Mouse (Mus musculus) spleen, postnatal 14 days (tissue): ENCODE measurements around the gene Akap17b.

ENCODE experiments used
- DNase-seq, 2 experiments: peaks; one replicate each; pipeline ENCODE4 v3.0.0; 2021 to 2022; ENCODE audit warnings: low spot score in 2 of 2

Akap17b gene

DNA sequence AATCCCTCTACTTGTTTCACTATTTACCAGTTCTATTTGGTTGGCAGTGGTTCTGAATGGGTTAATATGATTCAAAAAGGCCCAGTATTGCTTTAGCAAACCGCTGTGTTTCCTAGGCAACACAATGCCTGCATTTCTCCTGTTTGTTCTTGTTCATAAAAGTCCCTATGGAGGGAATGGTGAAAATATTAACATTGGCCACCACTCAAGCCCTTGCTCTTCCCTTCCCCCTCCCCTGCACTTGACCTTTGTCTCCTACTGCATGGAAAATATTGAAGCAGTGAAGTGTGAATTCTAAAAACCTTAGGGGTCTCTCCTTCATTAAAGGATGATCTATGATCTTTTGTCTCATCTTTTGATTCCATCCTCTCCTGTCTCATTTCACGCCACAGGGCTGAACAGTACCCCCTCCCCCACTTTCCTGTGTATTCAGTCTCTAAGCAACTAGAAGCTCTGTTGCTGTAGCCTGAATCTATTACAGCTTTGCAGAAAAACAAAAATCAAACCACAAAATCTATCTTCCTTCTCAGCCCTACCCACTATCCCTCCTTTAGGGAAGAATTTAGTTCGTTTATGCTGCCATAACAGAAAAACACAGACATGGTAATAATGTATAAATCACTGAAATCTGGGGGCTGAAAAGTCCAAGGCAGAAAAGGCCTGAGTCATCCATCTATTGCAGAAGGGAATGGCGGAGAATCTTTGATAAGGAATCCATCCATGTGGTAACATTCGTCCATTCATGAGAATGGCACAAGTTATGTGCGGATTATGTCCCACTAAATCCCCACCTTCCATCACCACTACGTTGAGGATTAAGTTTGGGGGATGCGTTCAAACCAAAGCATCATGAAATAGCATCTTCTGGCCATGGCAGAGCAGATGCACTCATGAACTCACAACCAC lies 57.6 kb downstream of the Akap17b start:
- no peak for DNase-seq

DNA sequence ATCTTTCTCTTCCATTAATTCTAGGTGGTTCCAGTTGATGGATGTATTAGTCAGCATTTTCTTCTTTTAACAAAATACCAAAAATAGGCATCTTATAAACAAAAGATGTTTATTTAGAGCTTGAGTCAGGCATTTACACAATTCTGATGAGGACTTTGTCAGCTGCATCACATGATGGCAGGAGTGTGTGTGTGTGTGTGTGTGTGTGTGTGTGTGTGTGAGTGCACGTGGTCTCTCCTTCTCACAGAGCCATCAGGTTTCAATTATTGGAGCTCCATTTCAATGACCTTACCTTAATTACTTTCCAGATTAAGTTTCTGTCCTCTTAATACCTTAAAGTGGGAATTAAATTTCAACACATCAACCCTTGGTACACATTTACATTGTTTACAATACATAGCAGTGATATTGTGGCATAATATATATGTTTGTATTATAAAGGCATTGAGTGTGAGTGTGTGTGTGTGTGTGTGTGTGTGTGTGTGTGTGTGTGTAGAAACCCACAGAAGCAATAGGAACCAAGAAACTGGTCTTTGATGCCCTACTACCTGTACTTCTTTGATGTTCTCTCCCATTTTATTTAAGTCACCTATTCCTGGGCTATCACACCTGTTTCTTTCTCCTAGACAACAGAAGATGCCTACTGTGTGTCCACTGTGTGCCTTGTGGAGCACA lies 58.4 kb downstream of the Akap17b start:
- DNase-seq = no peak

DNA sequence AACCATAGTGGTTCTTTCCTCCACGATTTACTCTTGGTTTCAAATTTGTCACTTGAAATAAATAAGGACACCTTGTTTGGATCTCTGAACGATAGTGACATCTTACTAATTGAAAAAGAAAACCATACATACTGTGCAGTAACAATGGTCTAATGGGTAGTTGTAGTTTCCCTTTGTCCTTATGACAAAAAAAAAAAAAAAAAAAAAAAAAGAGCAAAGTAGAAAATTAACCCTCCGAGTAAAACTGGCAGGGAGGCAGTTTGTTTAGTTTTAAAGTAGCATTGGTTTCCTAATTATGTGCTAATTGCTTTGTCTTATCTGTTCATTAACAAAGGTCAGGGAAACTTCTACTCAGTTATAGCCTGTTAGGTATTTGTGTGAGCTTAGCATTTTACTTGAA lies 83.1 kb downstream of the Akap17b start:
- DNase-seq = no peak

DNA sequence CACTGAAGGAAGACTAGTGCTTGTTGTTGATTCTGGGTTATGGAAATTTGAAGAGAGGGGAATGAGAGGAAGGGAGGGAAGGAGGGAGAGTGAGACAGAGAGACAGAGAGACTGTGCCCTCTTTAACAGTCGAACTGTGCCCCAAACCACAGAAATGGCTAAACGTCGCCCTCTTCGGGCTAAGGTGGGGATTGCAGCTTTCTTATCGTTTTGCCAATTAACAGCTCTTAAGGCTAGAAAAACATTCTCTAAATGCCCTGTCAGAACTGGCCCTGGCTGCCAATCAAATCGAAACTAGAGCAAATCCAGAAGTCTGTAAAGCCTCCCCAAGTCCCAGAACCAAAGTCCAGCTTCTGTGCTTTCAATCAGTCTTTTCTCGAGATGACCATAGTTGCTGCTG lies 83.5 kb downstream of the Akap17b start:
- DNase-seq = peak; percentile 34 to 51

DNA sequence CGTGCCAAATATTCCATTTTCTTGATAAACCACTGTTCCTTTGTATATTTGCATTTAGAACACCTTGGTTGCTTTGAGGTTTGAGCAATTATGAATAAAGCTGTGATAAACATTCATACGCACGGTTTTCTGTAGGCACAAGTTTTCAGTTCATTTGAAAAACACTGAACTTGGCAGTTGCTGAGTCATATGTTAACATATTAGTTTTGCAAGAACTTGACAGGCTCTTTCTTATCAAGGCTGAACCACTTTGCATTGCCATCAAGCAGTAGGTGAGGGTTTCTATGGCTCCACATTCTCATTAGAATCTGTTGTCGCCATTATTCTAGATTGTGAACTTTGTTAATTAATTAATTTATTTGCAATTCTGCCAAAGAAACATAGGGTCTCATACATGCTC lies 85.0 kb downstream of the Akap17b start:
- DNase-seq = no peak
